Mouse (Mus musculus): ENCODE results near the gene Etd. TPM values are rescaled to one million over a fixed set of nuclear protein-coding genes. Genes with fewer than 3 reads are reported as not detected.
"Not testable (repeated sequence)": the region's sequence is repeated elsewhere in the genome, so short reads cannot be mapped to it uniquely, and the experiment has no call there.

Gene Etd
- not detected for polyA plus RNA-seq (2021)

GRCm38 (mm10) chrX:53434618-53435017 is at the start of gene Etd:
Etd (plus strand) TSS chrX:53434918.
- TF ChIP-seq CTCF (IDR thresholded peaks at IDR 0.05), result no peak
- POLR2A ChIA-PET, result no interaction called here
- peaks cover 30% of the 10 kb centered on the region for H3K27me3 ChIP-seq
- CTCF ChIA-PET, result no interaction called here
- in situ Hi-C loops (cut with MboI; ENCODE audit: low pct_unique_long_range_greater_than_20kb), result no loop called here
- DNase-seq (ENCODE audit: low read depth, low spot score) (no peak), ATAC-seq (no peak)

- no peak for ATAC-seq
- ChIA-PET POLR2A (no interaction called here), CTCF (no interaction called here)
- TF ChIP-seq CTCF (IDR thresholded peaks at IDR 0.05), result no peak
- in situ Hi-C loops (cut with MboI; ENCODE audit: low pct_unique_long_range_greater_than_20kb), result no loop called here
- DNase-seq (ENCODE audit: low read depth, low spot score), result no peak
- peaks cover 51% of the 10 kb centered on the region for H3K27me3 ChIP-seq
Observed at GRCm38 (mm10) chrX:53386362-53386761, 48.4 kb upstream of the Etd start.

- ChIA-PET POLR2A (no interaction called here), CTCF (interaction anchor here (1.7 kb wide), 1 partner anchor 10 kb away, joined by 4 read pairs; no protein-coding TSS in a partner anchor)
- ATAC-seq, result no peak
- no peak for DNase-seq (ENCODE audit: low read depth, low spot score)
- TF ChIP-seq CTCF (IDR thresholded peaks at IDR 0.05), result peak; percentile 42
- H3K27me3 ChIP-seq, result peaks cover 28% of the 10 kb centered on the region
- in situ Hi-C loops (cut with MboI; ENCODE audit: low pct_unique_long_range_greater_than_20kb), result no loop called here
Observed at GRCm38 (mm10) chrX:53432888-53433287, 1.8 kb upstream of the Etd start.

GRCm38 (mm10) chrX:53459573-53459972 is 24.9 kb downstream of the Etd start:
- DNase-seq (ENCODE audit: low read depth, low spot score), result no peak
- H3K27me3 ChIP-seq, result peaks cover 17% of the 10 kb centered on the region
- TF ChIP-seq CTCF (IDR thresholded peaks at IDR 0.05), result peak; percentile 44
- in situ Hi-C loops (cut with MboI; ENCODE audit: low pct_unique_long_range_greater_than_20kb), result no loop called here
- ATAC-seq, result no peak
- ChIA-PET CTCF (no interaction called here), POLR2A (no interaction called here)

- ATAC-seq; in situ Hi-C loops (cut with MboI; ENCODE audit: low pct_unique_long_range_greater_than_20kb); DNase-seq (ENCODE audit: low read depth, low spot score); CTCF ChIA-PET; POLR2A ChIA-PET; H3K27me3 ChIP-seq: not testable (repeated sequence)
Observed at GRCm38 (mm10) chrX:53464194-53464593, 29.5 kb downstream of the Etd start.

Other genes with a start within 250 kb of the Etd start
- gene Plac1, start 194.8 kb upstream of the Etd start, polyA plus RNA-seq (2021), result 0.12 TPM
- 4.1 TPM for gene Fam122b, start 165.1 kb upstream of the Etd start, polyA plus RNA-seq (2021)
- gene Fam122c, start 161.5 kb upstream of the Etd start, polyA plus RNA-seq (2021), result not detected
- 22.5 TPM for gene Mospd1, start 64.4 kb upstream of the Etd start, polyA plus RNA-seq (2021)
- gene Rtl8c, start 173.1 kb downstream of the Etd start, polyA plus RNA-seq (2021), result 0.22 TPM
- gene Gm14597, start 174.1 kb downstream of the Etd start, polyA plus RNA-seq (2021), result not detected
- 74.9 TPM for gene Rtl8a, start 208.8 kb downstream of the Etd start, polyA plus RNA-seq (2021)
- 29.4 TPM for gene Rtl8b, start 235.5 kb downstream of the Etd start, polyA plus RNA-seq (2021)

All from Patski (cell line).